Mouse (Mus musculus): ENCODE results near the gene Ecm1. TPM values are rescaled to one million over a fixed set of nuclear protein-coding genes. Genes with fewer than 3 reads are reported as not detected.

Gene Ecm1
- polyA plus RNA-seq, 1 experiment from 2014 or later = 10.9 TPM

DNA sequence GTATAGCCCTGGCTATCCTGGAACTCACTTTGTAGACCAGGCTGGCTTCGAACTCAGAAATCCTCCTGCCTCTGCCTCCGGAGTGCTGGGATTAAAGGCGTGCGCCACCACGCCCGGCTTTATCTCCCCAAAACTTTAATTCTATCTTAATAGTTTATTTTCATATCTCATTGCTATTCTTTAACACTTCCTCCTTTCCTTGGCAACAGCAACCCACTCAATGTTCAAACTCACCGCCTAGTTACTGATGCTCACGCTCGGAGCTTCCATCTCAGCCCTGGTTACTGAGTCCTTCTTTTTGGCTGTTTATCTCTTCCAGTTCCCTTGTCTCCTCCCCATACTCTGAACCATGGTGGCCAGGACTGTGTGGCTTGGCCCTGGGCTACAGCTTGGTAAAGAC, 7.1 kb downstream of the Ecm1 start:
- Histone ChIP-seq H3K4me2 (ENCODE audit: low read length) (no peak overlapping the region), H3K9me3 (ENCODE audit: control insufficient read depth, low read length) (no peaks in the 10 kb centered on the region), H3K4me1 (ENCODE audit: control insufficient read depth, insufficient read depth, low read length) (no peaks in the 10 kb centered on the region), H3K36me3 (ENCODE audit: control insufficient read depth, insufficient read depth, low read length) (peaks cover 29% of the 10 kb centered on the region), H3K9ac (replicated peaks; ENCODE audit: low read length) (no peak overlapping the region), H3K4me3 (replicated peaks; ENCODE audit: low read depth, low read length) (no peak overlapping the region), H3K27me3 (ENCODE audit: control insufficient read depth, insufficient read depth, low read length) (no peaks in the 10 kb centered on the region), H3K27ac (replicated peaks; ENCODE audit: low read depth, low read length) (no peak overlapping the region)
- 99% methylated on average over 9 of the region's 9 CpGs for WGBS
- ATAC-seq (ENCODE audit: low FRiP score, low TSS enrichment) = no peak
- no peak for DNase-seq

DNA sequence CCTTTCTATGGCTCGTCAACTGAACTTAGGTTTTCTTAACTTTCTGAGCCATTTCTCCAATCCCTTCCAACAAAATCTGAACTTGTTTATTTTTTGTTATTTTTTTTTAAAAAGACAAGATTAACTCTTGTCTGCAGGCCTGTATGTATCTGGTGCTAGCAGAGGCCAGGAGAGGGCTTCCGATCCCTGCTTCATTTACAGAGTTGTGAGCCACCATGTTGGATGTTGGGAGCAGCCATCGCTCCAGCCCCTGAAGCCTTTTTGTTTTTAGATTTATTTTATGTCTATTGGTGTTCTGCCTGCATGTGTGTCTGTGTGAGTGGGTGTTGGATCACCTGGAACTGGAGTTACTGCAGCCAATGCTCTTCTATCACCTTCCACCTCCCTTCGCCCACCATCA, 7.6 kb downstream of the Ecm1 start:
- no peak for ATAC-seq (ENCODE audit: low FRiP score, low TSS enrichment)
- DNase-seq = no peak
- Histone ChIP-seq H3K4me2 (ENCODE audit: low read length) (no peak overlapping the region), H3K9ac (replicated peaks; ENCODE audit: low read length) (no peak overlapping the region), H3K9me3 (ENCODE audit: control insufficient read depth, low read length) (no peaks in the 10 kb centered on the region), H3K36me3 (ENCODE audit: control insufficient read depth, insufficient read depth, low read length) (peaks cover 28% of the 10 kb centered on the region), H3K4me1 (ENCODE audit: control insufficient read depth, insufficient read depth, low read length) (no peaks in the 10 kb centered on the region), H3K27ac (replicated peaks; ENCODE audit: low read depth, low read length) (no peak overlapping the region), H3K4me3 (replicated peaks; ENCODE audit: low read depth, low read length) (no peak overlapping the region), H3K27me3 (ENCODE audit: control insufficient read depth, insufficient read depth, low read length) (no peaks in the 10 kb centered on the region)
- WGBS = 93% methylated on average over 4 of the region's 4 CpGs

DNA sequence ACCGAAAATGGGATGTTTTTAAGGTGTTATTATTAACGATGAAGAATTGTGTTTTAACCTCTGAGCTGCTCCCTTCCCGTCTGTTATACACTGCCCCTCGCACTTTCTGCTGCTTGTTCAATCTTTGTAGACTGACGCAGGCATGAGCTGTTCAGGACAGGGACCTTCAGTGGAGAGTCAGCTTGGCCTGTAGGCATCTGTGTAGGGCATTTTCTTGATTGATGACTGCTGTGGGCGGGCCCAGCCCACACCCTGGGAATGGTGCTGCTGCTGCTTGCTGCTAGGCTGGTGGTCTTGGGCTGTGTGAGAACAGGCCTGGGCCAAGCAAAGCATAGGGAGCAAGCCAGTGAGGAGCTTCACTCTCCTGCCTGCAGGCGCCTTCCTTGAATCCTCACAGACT, 8.9 kb downstream of the Ecm1 start:
- no peak for DNase-seq
- WGBS = 87% methylated on average over 7 of the region's 7 CpGs
- H3K27ac ChIP-seq (replicated peaks; ENCODE audit: low read depth, low read length) = no peak overlapping the region
- H3K4me1 ChIP-seq (ENCODE audit: control insufficient read depth, insufficient read depth, low read length) = no peaks in the 10 kb centered on the region
- H3K4me2 ChIP-seq (ENCODE audit: low read length) = no peak overlapping the region
- no peak for ATAC-seq (ENCODE audit: low FRiP score, low TSS enrichment)
- H3K4me3 ChIP-seq (replicated peaks; ENCODE audit: low read depth, low read length) = no peak overlapping the region
- H3K27me3 ChIP-seq (ENCODE audit: control insufficient read depth, insufficient read depth, low read length) = no peaks in the 10 kb centered on the region
- peaks cover 15% of the 10 kb centered on the region for H3K36me3 ChIP-seq (ENCODE audit: control insufficient read depth, insufficient read depth, low read length)
- no peaks in the 10 kb centered on the region for H3K9me3 ChIP-seq (ENCODE audit: control insufficient read depth, low read length)
- no peak overlapping the region for H3K9ac ChIP-seq (replicated peaks; ENCODE audit: low read length)

DNA sequence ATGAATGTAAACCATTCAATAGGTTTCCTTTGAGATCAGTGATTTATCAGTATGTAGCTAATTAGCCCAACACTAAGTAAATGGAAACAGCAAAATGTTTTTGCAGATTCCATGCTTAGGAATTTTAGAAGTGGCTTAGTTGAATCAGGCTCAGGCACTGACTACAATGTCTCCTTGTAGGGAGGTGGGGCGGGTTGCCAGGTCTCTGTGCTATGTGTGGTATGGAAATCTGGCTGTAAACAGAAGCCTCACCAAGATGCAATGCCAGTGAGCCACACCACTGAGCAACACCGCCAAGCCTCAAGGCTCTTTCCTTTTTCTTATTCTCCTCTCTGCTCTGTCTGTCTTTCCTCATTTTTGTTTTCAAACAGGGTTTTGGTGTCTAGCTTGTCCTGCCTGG, 10.5 kb downstream of the Ecm1 start:
- H3K9me3 ChIP-seq (ENCODE audit: control insufficient read depth, low read length) = no peaks in the 10 kb centered on the region
- WGBS = 74% methylated on average over 2 of the region's 2 CpGs
- no peak for ATAC-seq (ENCODE audit: low FRiP score, low TSS enrichment)
- H3K9ac ChIP-seq (replicated peaks; ENCODE audit: low read length) = no peak overlapping the region
- H3K27me3 ChIP-seq (ENCODE audit: control insufficient read depth, insufficient read depth, low read length) = no peaks in the 10 kb centered on the region
- peaks cover 4% of the 10 kb centered on the region; the same call in 1 of the 2 replicates for H3K36me3 ChIP-seq (ENCODE audit: control insufficient read depth, insufficient read depth, low read length)
- no peaks in the 10 kb centered on the region for H3K4me1 ChIP-seq (ENCODE audit: control insufficient read depth, insufficient read depth, low read length)
- H3K27ac ChIP-seq (replicated peaks; ENCODE audit: low read depth, low read length) = no peak overlapping the region
- no peak for DNase-seq
- no peak overlapping the region for H3K4me3 ChIP-seq (replicated peaks; ENCODE audit: low read depth, low read length)
- H3K4me2 ChIP-seq (ENCODE audit: low read length) = no peak overlapping the region

DNA sequence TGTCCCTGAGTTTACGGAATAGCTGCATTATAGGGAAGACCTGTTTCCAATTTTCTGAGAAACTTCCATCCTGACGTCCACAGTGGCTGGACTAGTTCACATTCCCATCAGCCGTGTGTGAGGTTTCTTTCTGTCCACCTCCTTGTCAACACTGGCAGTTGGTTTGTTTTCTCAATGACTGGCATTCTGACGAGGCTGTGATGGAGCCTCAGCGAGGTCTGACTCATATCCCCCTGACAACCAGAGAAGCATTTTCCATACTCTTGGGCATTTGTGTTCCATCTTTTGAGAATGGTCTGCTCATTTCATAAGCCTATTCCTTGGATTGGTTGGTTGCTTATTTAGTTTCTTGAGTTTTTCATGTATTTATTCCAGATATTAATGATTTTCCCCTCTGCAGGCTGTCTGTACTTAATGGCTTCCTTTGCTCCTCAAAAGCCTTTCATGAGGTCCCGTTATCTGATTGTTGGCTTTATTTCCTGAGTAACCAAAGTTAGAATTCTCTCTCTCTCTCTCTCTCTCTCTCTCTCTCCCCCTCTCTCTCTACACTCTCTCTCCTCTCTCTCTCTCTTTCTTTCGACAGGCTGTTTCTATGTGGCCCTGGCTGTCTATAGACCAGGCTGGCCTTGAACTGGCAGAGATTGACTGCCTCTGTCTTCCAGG, 12.5 kb downstream of the Ecm1 start:
- Histone ChIP-seq H3K27me3 (ENCODE audit: control insufficient read depth, insufficient read depth, low read length) (no peaks in the 10 kb centered on the region), H3K9me3 (ENCODE audit: control insufficient read depth, low read length) (no peaks in the 10 kb centered on the region), H3K4me1 (ENCODE audit: control insufficient read depth, insufficient read depth, low read length) (no peaks in the 10 kb centered on the region), H3K4me2 (ENCODE audit: low read length) (no peak overlapping the region), H3K9ac (replicated peaks; ENCODE audit: low read length) (no peak overlapping the region), H3K4me3 (replicated peaks; ENCODE audit: low read depth, low read length) (no peak overlapping the region), H3K27ac (replicated peaks; ENCODE audit: low read depth, low read length) (no peak overlapping the region), H3K36me3 (ENCODE audit: control insufficient read depth, insufficient read depth, low read length) (no peaks in the 10 kb centered on the region)
- DNase-seq = no peak
- WGBS = 76% methylated on average over 7 of the region's 7 CpGs
- no peak for ATAC-seq (ENCODE audit: low FRiP score, low TSS enrichment)

DNA sequence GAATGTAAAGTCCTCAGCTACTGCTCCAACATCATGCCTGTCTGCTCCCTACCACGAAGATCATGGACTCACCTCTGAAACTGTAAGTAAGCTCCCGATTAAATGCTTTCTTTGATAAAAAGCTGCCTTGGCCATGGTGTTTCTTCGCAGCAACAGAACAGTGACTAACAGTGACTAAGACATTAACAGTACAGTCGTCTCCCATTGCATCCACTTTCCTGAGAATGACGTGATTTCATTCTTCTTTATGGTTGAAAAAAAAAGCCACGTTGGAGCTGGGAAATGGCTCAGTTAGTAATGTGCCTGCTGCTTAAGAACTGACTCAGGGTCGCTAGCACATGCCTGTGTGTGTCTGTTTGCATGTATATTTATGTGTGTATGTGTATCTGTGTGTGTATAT, 13.5 kb downstream of the Ecm1 start:
- Histone ChIP-seq H3K36me3 (ENCODE audit: control insufficient read depth, insufficient read depth, low read length) (no peaks in the 10 kb centered on the region), H3K9me3 (ENCODE audit: control insufficient read depth, low read length) (no peaks in the 10 kb centered on the region), H3K4me3 (replicated peaks; ENCODE audit: low read depth, low read length) (no peak overlapping the region), H3K9ac (replicated peaks; ENCODE audit: low read length) (no peak overlapping the region), H3K27ac (replicated peaks; ENCODE audit: low read depth, low read length) (no peak overlapping the region), H3K27me3 (ENCODE audit: control insufficient read depth, insufficient read depth, low read length) (no peaks in the 10 kb centered on the region), H3K4me2 (ENCODE audit: low read length) (no peak overlapping the region), H3K4me1 (ENCODE audit: control insufficient read depth, insufficient read depth, low read length) (no peaks in the 10 kb centered on the region)
- ATAC-seq (ENCODE audit: low FRiP score, low TSS enrichment) (no peak), DNase-seq (no peak)
- WGBS = 88% methylated on average over 7 of the region's 7 CpGs

DNA sequence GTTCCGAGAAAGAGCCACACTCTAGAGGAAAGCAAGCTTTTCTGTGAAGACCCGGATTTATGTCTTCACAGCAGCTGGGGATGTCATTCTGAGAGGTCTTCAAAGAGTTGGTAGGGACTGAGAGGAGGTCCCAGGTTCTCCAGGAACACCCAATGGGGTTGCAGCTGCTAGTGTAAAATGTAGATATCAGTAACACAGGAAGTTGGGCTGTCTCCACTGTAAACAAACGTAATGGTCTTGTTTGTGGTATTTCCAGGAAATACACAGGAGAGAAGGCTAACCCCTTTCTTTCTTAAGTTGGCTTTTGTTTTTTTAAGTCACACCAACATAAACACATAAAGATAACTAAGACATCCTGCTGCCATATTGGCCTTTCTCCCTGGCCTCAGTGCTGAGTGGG, 17.0 kb downstream of the Ecm1 start:
- ATAC-seq (ENCODE audit: low FRiP score, low TSS enrichment) (no peak), DNase-seq (no peak)
- no peaks in the 10 kb centered on the region for H3K9me3 ChIP-seq (ENCODE audit: control insufficient read depth, low read length)
- 84% methylated on average over 3 of the region's 3 CpGs for WGBS
- H3K36me3 ChIP-seq (ENCODE audit: control insufficient read depth, insufficient read depth, low read length) = no peaks in the 10 kb centered on the region
- no peak overlapping the region for H3K27ac ChIP-seq (replicated peaks; ENCODE audit: low read depth, low read length)
- no peaks in the 10 kb centered on the region for H3K27me3 ChIP-seq (ENCODE audit: control insufficient read depth, insufficient read depth, low read length)
- no peaks in the 10 kb centered on the region for H3K4me1 ChIP-seq (ENCODE audit: control insufficient read depth, insufficient read depth, low read length)
- no peak overlapping the region for H3K4me3 ChIP-seq (replicated peaks; ENCODE audit: low read depth, low read length)
- no peak overlapping the region for H3K9ac ChIP-seq (replicated peaks; ENCODE audit: low read length)
- no peak overlapping the region for H3K4me2 ChIP-seq (ENCODE audit: low read length)

DNA sequence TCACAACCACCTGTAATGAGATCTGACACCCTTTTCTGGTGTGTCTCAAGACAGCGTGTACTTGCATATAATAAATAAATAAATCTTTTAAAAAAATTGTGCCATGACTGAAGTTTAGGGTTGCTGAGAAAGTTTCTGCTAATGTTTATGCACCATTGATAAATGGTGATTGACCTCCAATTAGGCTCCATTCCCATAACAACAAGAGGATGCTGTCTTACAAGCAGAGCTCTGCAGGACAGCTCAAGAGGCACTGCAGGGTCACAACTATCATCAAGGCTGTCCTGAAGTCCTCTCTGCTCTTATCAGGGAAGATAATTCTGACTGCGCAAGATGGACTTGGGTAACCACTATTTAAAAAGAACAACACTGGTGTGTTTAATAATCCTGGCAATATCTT, 21.2 kb downstream of the Ecm1 start:
- DNase-seq (no peak), ATAC-seq (ENCODE audit: low FRiP score, low TSS enrichment) (no peak)
- Histone ChIP-seq H3K4me3 (replicated peaks; ENCODE audit: low read depth, low read length) (no peak overlapping the region), H3K4me2 (ENCODE audit: low read length) (no peak overlapping the region), H3K27ac (replicated peaks; ENCODE audit: low read depth, low read length) (no peak overlapping the region), H3K9ac (replicated peaks; ENCODE audit: low read length) (no peak overlapping the region), H3K27me3 (ENCODE audit: control insufficient read depth, insufficient read depth, low read length) (no peaks in the 10 kb centered on the region), H3K9me3 (ENCODE audit: control insufficient read depth, low read length) (0 out of 2 replicates have a peak, but pooled peaks cover 2% of the 10 kb centered on the region), H3K36me3 (ENCODE audit: control insufficient read depth, insufficient read depth, low read length) (no peaks in the 10 kb centered on the region), H3K4me1 (ENCODE audit: control insufficient read depth, insufficient read depth, low read length) (no peaks in the 10 kb centered on the region)
- WGBS = 96% methylated on average over 2 of the region's 2 CpGs

DNA sequence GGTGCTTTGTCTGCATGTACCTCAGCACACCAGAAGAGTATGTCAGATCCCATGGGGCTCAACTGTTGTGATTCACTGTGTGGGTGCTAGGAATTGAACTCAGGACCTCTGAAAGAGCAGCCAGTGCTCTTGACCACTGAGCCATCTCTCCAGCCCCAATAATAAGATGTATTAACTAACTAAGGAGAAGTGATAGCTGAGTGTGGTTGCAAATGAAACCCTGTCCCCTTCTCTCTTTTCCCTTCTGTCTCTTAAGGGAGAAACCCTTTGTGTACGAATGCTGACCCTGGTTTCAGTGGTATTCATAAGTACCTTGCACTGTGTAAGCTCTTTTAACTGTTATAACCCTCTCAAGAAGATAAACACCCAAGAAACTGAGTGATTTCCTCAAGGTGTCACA, 23.3 kb downstream of the Ecm1 start:
- Histone ChIP-seq H3K36me3 (ENCODE audit: control insufficient read depth, insufficient read depth, low read length) (no peaks in the 10 kb centered on the region), H3K9me3 (ENCODE audit: control insufficient read depth, low read length) (0 out of 2 replicates have a peak, but pooled peaks cover 7% of the 10 kb centered on the region), H3K4me2 (ENCODE audit: low read length) (no peak overlapping the region), H3K27me3 (ENCODE audit: control insufficient read depth, insufficient read depth, low read length) (no peaks in the 10 kb centered on the region), H3K4me1 (ENCODE audit: control insufficient read depth, insufficient read depth, low read length) (no peaks in the 10 kb centered on the region), H3K9ac (replicated peaks; ENCODE audit: low read length) (no peak overlapping the region), H3K4me3 (replicated peaks; ENCODE audit: low read depth, low read length) (no peak overlapping the region), H3K27ac (replicated peaks; ENCODE audit: low read depth, low read length) (no peak overlapping the region)
- 83% methylated on average over 1 of the region's 1 CpGs for WGBS
- DNase-seq = no peak
- no peak for ATAC-seq (ENCODE audit: low FRiP score, low TSS enrichment)
